Mouse (Mus musculus): Measurements from ENCODE around the gene Sdccag8.

The Sdccag8 gene

GRCm38 (mm10) chr1:176814591-176815062 is at the start of gene Sdccag8:
Sdccag8 (plus strand) TSS chr1:176814660.
- peak; percentile 94 for DNase-seq (ENCODE audit: low spot score)

GRCm38 (mm10) chr1:176774533-176774932 is 39.9 kb upstream of the Sdccag8 start:
- DNase-seq (ENCODE audit: low spot score) = no peak

- DNase-seq (ENCODE audit: low spot score) = no peak
These were observed 25.1 kb upstream of the Sdccag8 start for GRCm38 (mm10) chr1:176789326-176789725.

- DNase-seq (ENCODE audit: low spot score) = no peak
These were observed 22.3 kb upstream of the Sdccag8 start for GRCm38 (mm10) chr1:176792175-176792574.

- DNase-seq (ENCODE audit: low spot score) = no peak
These were observed 15.8 kb upstream of the Sdccag8 start for GRCm38 (mm10) chr1:176798673-176799072.

GRCm38 (mm10) chr1:176800728-176801365 is 13.6 kb upstream of the Sdccag8 start:
- DNase-seq (ENCODE audit: low spot score) = peak; percentile 61

GRCm38 (mm10) chr1:176810161-176810560 is 4.3 kb upstream of the Sdccag8 start:
- DNase-seq (ENCODE audit: low spot score) = no peak

- no peak for DNase-seq (ENCODE audit: low spot score)
These were observed 2.6 kb upstream of the Sdccag8 start for GRCm38 (mm10) chr1:176811892-176812291.

GRCm38 (mm10) chr1:176812491-176813291 is 1.8 kb upstream of the Sdccag8 start:
- DNase-seq (ENCODE audit: low spot score) = no peak

GRCm38 (mm10) chr1:176813292-176814035 is 996 bp upstream of the Sdccag8 start:
- DNase-seq (ENCODE audit: low spot score) = peak; percentile 55

- peak; percentile 85 for DNase-seq (ENCODE audit: low spot score)
These were observed 432 bp upstream of the Sdccag8 start, which contains the start of gene Cep170 for GRCm38 (mm10) chr1:176814036-176814420. Cep170 (minus strand) TSS chr1:176814067.

- DNase-seq (ENCODE audit: low spot score) = no peak
These were observed 2.3 kb downstream of the Sdccag8 start for GRCm38 (mm10) chr1:176816728-176817127.

GRCm38 (mm10) chr1:176818147-176818546 is 3.7 kb downstream of the Sdccag8 start:
- DNase-seq (ENCODE audit: low spot score) = no peak

- no peak for DNase-seq (ENCODE audit: low spot score)
These were observed 4.3 kb downstream of the Sdccag8 start for GRCm38 (mm10) chr1:176818763-176819162.

- no peak for DNase-seq (ENCODE audit: low spot score)
These were observed 7.5 kb downstream of the Sdccag8 start for GRCm38 (mm10) chr1:176821929-176822328.

- DNase-seq (ENCODE audit: low spot score) = no peak
These were observed 8.5 kb downstream of the Sdccag8 start for GRCm38 (mm10) chr1:176822949-176823348.

- DNase-seq (ENCODE audit: low spot score) = no peak
These were observed 9.4 kb downstream of the Sdccag8 start for GRCm38 (mm10) chr1:176823889-176824288.

GRCm38 (mm10) chr1:176824611-176825010 is 10.2 kb downstream of the Sdccag8 start:
- no peak for DNase-seq (ENCODE audit: low spot score)

- DNase-seq (ENCODE audit: low spot score) = no peak
These were observed 10.6 kb downstream of the Sdccag8 start for GRCm38 (mm10) chr1:176825084-176825483.

- no peak for DNase-seq (ENCODE audit: low spot score)
These were observed 11.7 kb downstream of the Sdccag8 start for GRCm38 (mm10) chr1:176826186-176826585.

GRCm38 (mm10) chr1:176826931-176827330 is 12.5 kb downstream of the Sdccag8 start:
- no peak for DNase-seq (ENCODE audit: low spot score)

GRCm38 (mm10) chr1:176827365-176827764 is 12.9 kb downstream of the Sdccag8 start:
- no peak for DNase-seq (ENCODE audit: low spot score)

Measured in T-cell, adult 2 months (primary cell).